Comparison of ENCODE assay signal across 23 mouse cellular contexts in genomic region chr5:88907615-88908014, GRCm38 (mm10). TPM values are rescaled to one million over a fixed set of nuclear protein-coding genes. Genes with fewer than 3 reads are reported as not detected.
DNase-seq lines count a peak whose midpoint lies in the region; ATAC-seq and TF ChIP-seq lines count a peak whose summit lies in the region.
"Had no signal": no experiment of that assay in that cellular context is flagged by ENCODE, and none has a peak within 500 bp of the region (broad histone marks: within the 10 kb centered on the region; RNA-seq: fewer than 3 reads in every experiment).

No protein-coding gene starts in this region.

- no peak overlapping the region for H3K4me3 ChIP-seq in heart, adult 2 months
- H3K4me3 ChIP-seq in liver, adult 2 months (ENCODE audit: insufficient read depth, low read depth, low read length), result no peak overlapping the region
- H3K4me3 ChIP-seq in liver, embryonic 11.5 days (ENCODE audit: low read depth, low read length), result no peak overlapping the region
- H3K4me3 ChIP-seq in CH12.LX (replicated peaks in 1 of 3; ENCODE audit: low read depth in 2 of 3, low read length in 2 of 3, poor library complexity in 1 of 3), result no peak overlapping the region
- H3K4me3 ChIP-seq: forebrain, embryonic 10.5 days; heart, embryonic 15.5 days; limb, embryonic 13.5 days; neural tube, embryonic 12.5 days had no signal

- no peaks in the 10 kb centered on the region for H3K27me3 ChIP-seq in heart, adult 2 months (ENCODE audit: control insufficient read depth, insufficient read depth, low read length)
- no peaks in the 10 kb centered on the region for H3K27me3 ChIP-seq in liver, adult 2 months (ENCODE audit: control insufficient read depth, insufficient read depth, low read length)
- no peaks in the 10 kb centered on the region for H3K27me3 ChIP-seq in liver, embryonic 11.5 days (replicated peaks; ENCODE audit: control insufficient read depth, insufficient read depth, low read length)
- H3K27me3 ChIP-seq in CH12.LX (replicated peaks), result no peaks in the 10 kb centered on the region
- no peaks in the 10 kb centered on the region for H3K27me3 ChIP-seq in Patski
- H3K27me3 ChIP-seq: heart, embryonic 15.5 days; limb, embryonic 13.5 days; neural tube, embryonic 12.5 days had no signal

- no peak for TF ChIP-seq POLR2A in heart, adult 2 months (IDR thresholded peaks at IDR 0.05; ENCODE audit: insufficient read depth, low read depth, low read length)
- no peak for TF ChIP-seq POLR2A in liver, adult 2 months (IDR thresholded peaks at IDR 0.05; ENCODE audit: extremely low read depth, insufficient read depth, low read length)
- TF ChIP-seq POLR2A in CH12.LX (IDR thresholded peaks at IDR 0.05; ENCODE audit: low read depth, low read length), result no peak

- dilution Hi-C loops in CH12.LX (cut with MboI; ENCODE audit: extremely low pct_ligation_motif_present, extremely low pct_unique_long_range_greater_than_20kb, low sequenced_read_pairs), result no loop called here

- H3K9me3 ChIP-seq in liver, embryonic 11.5 days (ENCODE audit: control insufficient read depth, low read length), result no peaks in the 10 kb centered on the region
- H3K9me3 ChIP-seq in CH12.LX (replicated peaks; ENCODE audit: low read length), result no peaks in the 10 kb centered on the region
- H3K9me3 ChIP-seq: forebrain, embryonic 10.5 days; heart, embryonic 15.5 days; limb, embryonic 13.5 days; neural tube, embryonic 12.5 days had no signal

- no peak overlapping the region for H3K9ac ChIP-seq in heart, adult 2 months (ENCODE audit: low read depth, low read length)
- H3K9ac ChIP-seq in liver, adult 2 months (ENCODE audit: low read depth, low read length), result no peak overlapping the region
- H3K9ac ChIP-seq in liver, embryonic 11.5 days (ENCODE audit: low read depth, low read length), result no peak overlapping the region
- H3K9ac ChIP-seq in CH12.LX (ENCODE audit: insufficient read depth, low read depth), result no peak overlapping the region
- H3K9ac ChIP-seq: heart, embryonic 15.5 days; limb, embryonic 13.5 days; lung, embryonic 14.5 days; neural tube, embryonic 12.5 days had no signal

- peak; percentile 1; the same call in 1 of the 2 replicates for TF ChIP-seq RAD21 in CH12.LX (IDR thresholded peaks at IDR 0.05; ENCODE audit: low read depth, low read length)

- no peak overlapping the region for H3K27ac ChIP-seq in heart, adult 2 months
- H3K27ac ChIP-seq in liver, adult 2 months (replicated peaks; ENCODE audit: insufficient read depth, low read depth, low read length), result no peak overlapping the region
- H3K27ac ChIP-seq in liver, embryonic 11.5 days (ENCODE audit: low read depth, low read length), result no peak overlapping the region
- no peak overlapping the region for H3K27ac ChIP-seq in CH12.LX (ENCODE audit: insufficient read depth, low read depth)
- H3K27ac ChIP-seq: forebrain, embryonic 10.5 days; heart, embryonic 15.5 days; limb, embryonic 13.5 days; neural tube, embryonic 12.5 days had no signal

- H3K4me1 ChIP-seq in heart, adult 2 months (ENCODE audit: control insufficient read depth, insufficient read depth, low read length), result no peaks in the 10 kb centered on the region
- peaks cover 3% of the 10 kb centered on the region; the same call in 1 of the 2 replicates for H3K4me1 ChIP-seq in liver, adult 2 months (ENCODE audit: control insufficient read depth, insufficient read depth, low read length)
- no peaks in the 10 kb centered on the region for H3K4me1 ChIP-seq in liver, embryonic 11.5 days (replicated peaks; ENCODE audit: control insufficient read depth, insufficient read depth, low read length)
- no peaks in the 10 kb centered on the region for H3K4me1 ChIP-seq in CH12.LX (ENCODE audit: control insufficient read depth in 1 of 2, insufficient read depth in 2 of 2)
- H3K4me1 ChIP-seq: forebrain, embryonic 10.5 days; limb, embryonic 13.5 days; neural tube, embryonic 12.5 days had no signal

- POLR2A ChIA-PET in Patski (lab: Charles Lee), result no interaction called here

- H3K79me2 ChIP-seq in heart, adult 2 months (replicated peaks; ENCODE audit: control insufficient read depth, insufficient read depth, low read length), result no peaks in the 10 kb centered on the region; the same call in 1 of the 2 replicates
- peaks cover 17% of the 10 kb centered on the region; the same call in 1 of the 2 replicates for H3K79me2 ChIP-seq in liver, adult 2 months (ENCODE audit: control insufficient read depth, insufficient read depth, low read length)
- no peaks in the 10 kb centered on the region for H3K79me2 ChIP-seq in CH12.LX (replicated peaks; ENCODE audit: control insufficient read depth, extremely low read depth, insufficient read depth, poor library complexity, severe bottlenecking)

- CTCF ChIA-PET in Patski (lab: Charles Lee), result no interaction called here

- 91% methylated on average over 3 of the region's 3 CpGs for WGBS in heart, adult 2 months
- 91% methylated on average over 3 of the region's 3 CpGs for WGBS in liver, adult 2 months
- WGBS in liver, embryonic 11.5 days, result 94% methylated on average over 3 of the region's 3 CpGs

- ATAC-seq in liver, embryonic 11.5 days (replicated peaks; ENCODE audit: low FRiP score), result no peak
- no peak for ATAC-seq in Patski
- ATAC-seq: hindbrain, embryonic 16.5 days had no signal

- in situ Hi-C loops in CH12.LX (cut with MboI; ENCODE audit: low pct_ligation_motif_present, low pct_unique_long_range_greater_than_20kb, low sequenced_read_pairs), result no loop called here
- in situ Hi-C loops in Patski (cut with MboI; ENCODE audit: low pct_unique_long_range_greater_than_20kb), result no loop called here

- intact Hi-C loops in heart, adult 2 months (cut with DNase I), result no loop called here

- no peak overlapping the region for H3K4me2 ChIP-seq in liver, embryonic 11.5 days
- H3K4me2 ChIP-seq in CH12.LX (ENCODE audit: insufficient read depth, low read depth, poor library complexity, severe bottlenecking), result no peak overlapping the region
- H3K4me2 ChIP-seq: heart, embryonic 15.5 days; limb, embryonic 13.5 days; lung, embryonic 14.5 days; midbrain, embryonic 11.5 days; neural tube, embryonic 12.5 days had no signal

- DNase-seq in heart, adult 2 months, result no peak
- no peak for DNase-seq in heart, adult 8-10 months (ENCODE audit: low spot score)
- peak; percentile 23 for DNase-seq in liver, adult 2 months (ENCODE audit: extremely low read depth, low read depth, low spot score)
- no peak for DNase-seq in liver, embryonic 11.5 days (ENCODE audit: low spot score)
- DNase-seq in CH12.LX (ENCODE audit: extremely low read depth), result no peak
- no peak for DNase-seq in Patski (ENCODE audit: low read depth, low spot score)
- no peak for DNase-seq in thymus, postnatal 0 days (ENCODE audit: low spot score)
- no peak for DNase-seq in cerebellum, adult 9-10 months
- DNase-seq: cerebellum, adult 2 months; gastrocnemius, postnatal 10 days; heart, adult 18-20 months; heart, postnatal 4 days; kidney, adult 18-20 months; lung, embryonic 14.5 days; lung, postnatal 4 days; right cerebral cortex, postnatal 4 days had no signal

- H3K36me3 ChIP-seq in heart, adult 2 months (ENCODE audit: control insufficient read depth, insufficient read depth, low read length), result no peaks in the 10 kb centered on the region
- no peaks in the 10 kb centered on the region; the same call in 1 of the 2 replicates for H3K36me3 ChIP-seq in liver, adult 2 months (ENCODE audit: control insufficient read depth, insufficient read depth, low read length)
- no peaks in the 10 kb centered on the region for H3K36me3 ChIP-seq in liver, embryonic 11.5 days (ENCODE audit: control insufficient read depth, insufficient read depth, low read length)
- no peaks in the 10 kb centered on the region for H3K36me3 ChIP-seq in CH12.LX (replicated peaks in 1 of 2; ENCODE audit: control insufficient read depth in 1 of 2, insufficient read depth in 1 of 2, low read length in 1 of 2)
- H3K36me3 ChIP-seq: forebrain, embryonic 10.5 days; heart, embryonic 15.5 days; limb, embryonic 13.5 days; neural tube, embryonic 12.5 days had no signal

- 0 out of 2 replicates have a peak, but pooled peaks have one; percentile 19 for TF ChIP-seq CTCF in heart, adult 2 months (IDR thresholded peaks at IDR 0.05)
- peak; percentile 49 for TF ChIP-seq CTCF in liver, adult 2 months (IDR thresholded peaks at IDR 0.05; ENCODE audit: low read depth, low read length)
- TF ChIP-seq CTCF in CH12.LX (conservative IDR thresholded peaks at IDR 0.05 in 1 of 2, IDR thresholded peaks at IDR 0.05 in 1 of 2; ENCODE audit: low read depth in 2 of 2, low read length in 2 of 2), result peak in 1 of 2 experiments; percentile 24; a peak in 2 of 4 replicates
- TF ChIP-seq CTCF in Patski (IDR thresholded peaks at IDR 0.05), result peak; percentile 36

- TF ChIP-seq EP300 in heart, adult 2 months (IDR thresholded peaks at IDR 0.05; ENCODE audit: insufficient read depth, low read depth, low read length), result no peak
- no peak for TF ChIP-seq EP300 in CH12.LX (IDR thresholded peaks at IDR 0.05; ENCODE audit: low read length)

TF ChIP-seq in CH12.LX, 34 proteins besides CTCF, POLR2A, EP300 and RAD21:
- TF ChIP-seq SIN3A (IDR thresholded peaks at IDR 0.05; ENCODE audit: low read length) (no peak), MAFK (IDR thresholded peaks at IDR 0.05; ENCODE audit: insufficient replicate concordance, low read length) (no peak)

RNA-seq across cellular contexts. Expression of gene Slc4a4, which starts 21.0 kb away (rescaled TPM):
- 10 to 100 TPM; 19.4 to 25.5 TPM for total RNA-seq in heart, adult 2 months (2021)
- 4.9 and 9.3 TPM in 2 replicates for polyA plus RNA-seq in heart, adult 2 months (2012; rRNA removed)
- total RNA-seq in heart, adult 8-10 months (2022), result 10 to 100 TPM; 34.4 to 37.7 (median 35.1) TPM
- 30.2 and 33.4 TPM in 2 replicates for total RNA-seq in liver, adult 2 months (2014; rRNA removed)
- polyA plus RNA-seq in liver, adult 2 months (2012; rRNA removed), result 12.0 and 15.9 TPM in 2 replicates
- 1.2 and 1.5 TPM in 2 replicates for polyA plus RNA-seq in liver, embryonic 11.5 days (2014; fragmentation: Nextera tagmentation; extraction: Ambion mirVana)
- total RNA-seq in CH12.LX (2012; rRNA removed), result not detected in 2 replicates
- total RNA-seq in CH12.LX (2014; rRNA removed), result 0.03 TPM in 1 of 2 replicates, not detected in the other
- not detected in 2 replicates for polyA plus RNA-seq in CH12.LX (2012; ENCODE audit: insufficient read length, low read depth)
- 6.8 TPM for polyA plus RNA-seq in Patski (2021)
- 1.1 and 1.5 TPM in 2 replicates for polyA plus RNA-seq in thymus, postnatal 0 days (2015; fragmentation: Nextera tagmentation; extraction: Ambion mirVana)
- total RNA-seq: monocyte, adult 5-6 weeks had no signal
